Mouse (Mus musculus) testis, postnatal 14 days (tissue): ENCODE measurements at regions not wholly inside any gene's neighbourhood (a gene's known extent, or its start where the extent isn't known, plus 50 kb on each side); places are given as distances from the start of the nearest gene placed in this dataset.

ENCODE experiments used
- DNase-seq: peaks from one replicate; pipeline ENCODE4 v3.0.0; 2021; ENCODE audit warnings: low spot score

DNA sequence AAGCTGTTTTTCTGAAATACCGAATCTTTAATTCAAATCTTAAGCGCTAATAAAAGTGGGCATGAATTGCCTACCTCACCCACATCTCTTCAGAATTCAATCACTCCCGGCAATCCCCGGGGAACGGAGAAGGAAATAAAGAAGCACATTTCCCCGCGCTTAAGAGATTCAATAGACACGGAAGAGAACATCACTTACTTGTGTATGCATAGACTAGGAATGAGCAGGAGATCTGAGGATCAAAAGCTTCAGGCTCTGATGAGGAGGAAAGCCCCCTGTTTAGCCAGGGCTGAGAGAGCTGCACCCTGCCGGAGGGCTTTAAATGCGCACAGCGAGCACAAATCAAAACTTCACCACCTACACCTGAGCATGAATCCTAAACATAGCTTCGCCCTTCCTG is 72.0 kb upstream of the Arglu1 start:
- no peak for DNase-seq

DNA sequence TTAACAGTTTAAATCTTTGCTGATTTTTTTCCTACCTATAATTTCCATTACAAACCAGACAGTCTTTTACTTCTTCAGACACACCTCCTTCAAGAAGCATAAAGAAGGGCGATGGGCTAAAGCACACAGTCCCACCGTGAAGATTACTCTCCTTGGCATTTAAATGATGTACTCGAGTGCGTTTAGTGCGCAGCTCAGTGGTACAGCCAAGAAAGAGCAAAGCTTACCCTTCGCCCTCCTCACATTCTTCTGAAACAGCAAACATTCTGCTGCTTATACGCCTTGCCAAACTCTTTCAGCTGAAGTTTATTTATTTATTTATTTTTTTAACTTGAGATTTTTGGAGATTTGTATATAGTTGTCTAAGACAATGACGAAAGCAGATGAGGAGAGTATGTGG is 68.0 kb upstream of the Arglu1 start:
- no peak for DNase-seq

DNA sequence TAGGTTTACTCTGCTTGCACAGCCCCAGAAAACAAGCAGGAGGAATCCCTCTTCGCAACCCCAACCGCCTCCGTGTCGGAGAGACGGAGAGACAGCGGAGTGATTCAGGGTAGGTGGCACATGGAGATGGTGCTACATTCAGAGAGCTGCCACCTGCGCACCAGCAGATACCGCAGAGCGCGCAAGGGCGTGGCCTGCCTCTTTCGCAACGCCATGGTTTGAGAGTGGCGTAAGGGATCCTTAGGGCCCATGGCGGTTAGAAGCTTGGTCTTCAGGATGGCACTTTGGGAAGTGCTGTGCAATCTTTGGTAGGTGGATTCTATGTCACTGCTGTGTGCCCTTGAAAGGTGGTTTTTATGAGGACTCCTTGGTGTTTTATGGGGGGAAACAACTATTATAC is 60.9 kb upstream of the Arglu1 start:
- DNase-seq = no peak

DNA sequence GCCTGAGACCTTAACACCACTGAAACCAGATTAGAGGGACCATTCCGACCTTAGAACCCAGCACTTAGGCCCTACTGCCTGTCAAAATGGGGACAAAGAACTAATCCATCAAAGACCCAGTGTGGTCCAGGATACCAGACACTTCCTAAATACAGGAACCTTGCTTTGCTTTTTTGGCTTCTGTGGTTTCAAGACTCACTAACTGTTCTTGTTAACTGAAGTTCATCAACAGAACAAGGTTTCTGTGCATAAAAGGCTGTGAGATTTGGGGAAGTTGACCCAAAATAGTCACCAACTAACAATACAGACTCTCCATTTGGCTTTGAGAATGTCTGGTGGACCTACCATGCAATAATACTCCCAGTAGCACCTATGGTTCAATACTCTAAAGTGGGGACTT is 56.4 kb upstream of the Arglu1 start:
- no peak for DNase-seq

DNA sequence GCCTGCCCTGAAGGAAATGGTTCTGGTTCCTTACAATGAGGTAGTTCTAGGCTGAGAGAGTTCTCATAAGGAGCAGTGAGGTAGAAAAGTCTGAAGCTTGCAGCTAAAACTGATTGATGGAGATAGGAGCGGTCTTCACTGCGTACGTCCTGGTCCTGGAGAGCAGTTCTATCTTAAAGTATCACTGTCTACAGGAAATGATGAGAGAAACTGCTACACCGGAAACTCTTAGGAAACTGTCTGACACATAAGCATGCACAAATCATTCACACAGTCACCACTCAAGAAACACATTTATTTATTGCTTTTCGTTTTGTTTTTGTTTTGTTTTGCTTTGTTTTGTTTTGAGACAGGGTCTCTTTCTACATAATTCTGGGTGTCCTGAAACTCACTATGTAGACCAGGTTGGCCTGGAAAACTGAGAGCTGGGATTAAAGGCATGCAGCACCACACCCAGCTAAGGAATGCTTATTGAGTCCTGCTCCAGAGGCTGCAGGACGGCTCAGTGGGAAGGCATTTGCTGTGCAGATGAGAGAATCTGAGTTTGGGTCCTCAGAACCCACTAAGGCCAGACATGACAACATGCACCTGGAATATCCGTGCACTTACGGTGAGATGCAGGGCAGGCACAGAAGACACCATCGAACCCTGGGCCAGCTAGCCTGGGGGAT is 55.4 kb upstream of the Arglu1 start:
- DNase-seq = no peak
